Mouse (Mus musculus) myocyte (in vitro differentiated cells): ENCODE measurements at regions not wholly inside any gene's neighbourhood (a gene's known extent, or its start where the extent isn't known, plus 50 kb on each side); places are given as distances from the start of the nearest gene placed in this dataset.

Source experiments
- POLR2A ChIP-seq: IDR thresholded peaks from one replicate; pipeline ENCODE4 v1.6.1; 2011; ENCODE audit warnings: low read depth, mild to moderate bottlenecking, control low read depth, moderate library complexity; ENCODE audit not compliant: insufficient read length
- REST ChIP-seq: IDR thresholded peaks from one replicate; pipeline ENCODE4 v1.6.1; 2011; ENCODE audit warnings: mild to moderate bottlenecking, control low read depth, moderate library complexity; ENCODE audit not compliant: insufficient read depth, insufficient read length
- TCF12 ChIP-seq: IDR thresholded peaks from one replicate; pipeline ENCODE4 v1.6.1; 2011; ENCODE audit warnings: mild to moderate bottlenecking, control low read depth; ENCODE audit not compliant: poor library complexity, insufficient read depth, severe bottlenecking

DNA sequence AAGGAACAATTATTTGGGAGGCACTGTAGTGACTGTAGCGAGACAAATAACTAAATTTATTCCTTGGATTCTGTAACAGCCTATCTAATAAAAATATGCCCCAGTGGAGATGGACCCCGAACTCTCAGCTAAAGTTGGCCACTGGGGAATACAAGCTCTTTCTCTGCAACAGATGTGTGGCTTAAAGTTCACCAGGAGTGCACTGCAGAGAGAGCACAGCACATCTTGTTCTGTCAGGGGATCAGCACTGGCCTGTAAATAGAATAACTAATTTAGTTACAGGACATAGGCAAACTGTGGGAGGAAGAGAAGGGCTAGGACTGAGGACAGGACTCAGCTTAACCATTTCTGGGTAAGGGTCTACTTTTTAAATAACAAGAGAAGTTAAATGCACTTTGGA, 312.1 kb downstream of the Rnls start:
- TF ChIP-seq TCF12 (no peak), REST (no peak), POLR2A (no peak)
